Mouse (Mus musculus) lung, embryonic 14.5 days (tissue): ENCODE data around the gene Cd244a. TPM values are rescaled to one million over a fixed set of nuclear protein-coding genes. Genes with fewer than 3 reads are reported as not detected.

Experiments used
- ATAC-seq: fragments of 200-750 bp; cut with Nextera tagmentation; 2 replicates; pipeline ENCODE4 v1.8.0; 2017; ENCODE audit warnings: mild to moderate bottlenecking, moderate TSS enrichment, moderate library complexity; ENCODE audit not compliant: insufficient read depth
- DNase-seq: peaks from one replicate; pipeline ENCODE4 v3.0.0-alpha.2; 2015
- H3K27ac ChIP-seq: fragments of 300-500 bp; sonication (generic); 2 replicates; pipeline ENCODE4 v1.5.1; 2014; ENCODE audit warnings: low read depth, mild to moderate bottlenecking, moderate library complexity
- H3K27me3 ChIP-seq: fragments of 300-500 bp; sonication (generic); 2 replicates; pipeline ENCODE4 v1.6.1; 2014; ENCODE audit warnings: low read length, control low read depth; ENCODE audit not compliant: insufficient read depth
- H3K36me3 ChIP-seq: fragments of 300-500 bp; sonication (generic); 2 replicates; pipeline ENCODE4 v1.6.1; 2014; ENCODE audit warnings: control low read depth; ENCODE audit not compliant: insufficient read depth
- H3K4me1 ChIP-seq: fragments of 300-500 bp; sonication (generic); 2 replicates; pipeline ENCODE4 v1.6.1; 2014; ENCODE audit warnings: antibody characterized with exemption, control low read depth; ENCODE audit not compliant: insufficient read depth
- H3K4me2 ChIP-seq: fragments of 300-500 bp; sonication (generic); 2 replicates; pipeline ENCODE4 v1.6.1; 2014; ENCODE audit warnings: mild to moderate bottlenecking
- H3K4me3 ChIP-seq: fragments of 300-500 bp; sonication (generic); 2 replicates; pipeline ENCODE4 v1.5.1; 2014; ENCODE audit warnings: low read depth, low read length
- H3K9ac ChIP-seq: fragments of 300-500 bp; sonication (generic); 2 replicates; pipeline ENCODE4 v1.6.1; 2014
- H3K9me3 ChIP-seq: fragments of 300-500 bp; sonication (generic); 2 replicates; pipeline ENCODE4 v1.6.1; 2016; ENCODE audit warnings: low read depth, low read length, control low read depth
- CTCF ChIP-seq: IDR thresholded peaks from 2 replicates; pipeline ENCODE4 v1.5.1; 2016; ENCODE audit warnings: antibody characterized with exemption, low read depth
- WGBS: fragments of 180-500 bp; shearing (Covaris S2); extraction: QIAGEN DNeasy Blood & Tissue Kit; methylation state at CpG from one replicate; pipeline ENCODE4 v1.1.7; 2014; 5-methylcytosine and 5-hydroxymethylcytosine counted together
- polyA plus RNA-seq: library from polyadenylated mRNA; unstranded; fragments of >200 nt; fragmentation: Nextera tagmentation; extraction: Ambion mirVana; gene quantifications from 2 replicates; pipeline ENCODE4 v1.2.1, GENCODE M21; 2014

Gene Cd244a
- 0.31 TPM in 1 of 2 replicates, not detected in the other for polyA plus RNA-seq

- no peak within 1 kb of the TSS for H3K4me2 ChIP-seq
- no peaks in the 10 kb centered on the region; the same call in 1 of the 2 replicates for H3K4me1 ChIP-seq
- no peak for DNase-seq
- no peaks in the 10 kb centered on the region for H3K9me3 ChIP-seq
- no peak within 1 kb of the TSS for H3K9ac ChIP-seq
- H3K4me3 ChIP-seq = no peak within 1 kb of the TSS
- TF ChIP-seq CTCF = no peak
- ATAC-seq = no peak
- 70% methylated on average over 4 of the region's 4 CpGs for WGBS
- no peaks in the 10 kb centered on the region for H3K27me3 ChIP-seq
- H3K27ac ChIP-seq = no peak within 1 kb of the TSS
- no peaks in the 10 kb centered on the region for H3K36me3 ChIP-seq
Observed at GRCm38 (mm10) chr1:171558898-171559297, at the start of gene Cd244a. TSS of gene Cd244a (plus strand) at chr1:171559193.

- H3K36me3 ChIP-seq = no peaks in the 10 kb centered on the region
- WGBS = 80% methylated on average over 2 of the region's 2 CpGs
- no peaks in the 10 kb centered on the region for H3K4me1 ChIP-seq
- DNase-seq (no peak), ATAC-seq (no peak)
- H3K9ac ChIP-seq = no peak overlapping the region
- no peaks in the 10 kb centered on the region for H3K9me3 ChIP-seq
- no peak overlapping the region for H3K4me3 ChIP-seq
- no peak overlapping the region for H3K4me2 ChIP-seq
- TF ChIP-seq CTCF = peak; percentile 8; the same call in 1 of the 2 replicates
- H3K27ac ChIP-seq = no peak overlapping the region
- H3K27me3 ChIP-seq = no peaks in the 10 kb centered on the region
Observed at GRCm38 (mm10) chr1:171513234-171513633, 45.8 kb upstream of the Cd244a start.

GRCm38 (mm10) chr1:171513760-171514159 lies 45.2 kb upstream of the Cd244a start:
- no peak for TF ChIP-seq CTCF
- H3K27ac ChIP-seq = no peak overlapping the region
- no peak overlapping the region for H3K4me2 ChIP-seq
- H3K9me3 ChIP-seq = no peaks in the 10 kb centered on the region
- no peak overlapping the region for H3K4me3 ChIP-seq
- ATAC-seq (no peak), DNase-seq (no peak)
- 63% methylated on average over 1 of the region's 1 CpGs for WGBS
- no peaks in the 10 kb centered on the region for H3K27me3 ChIP-seq
- H3K36me3 ChIP-seq = no peaks in the 10 kb centered on the region
- no peaks in the 10 kb centered on the region for H3K4me1 ChIP-seq
- no peak overlapping the region for H3K9ac ChIP-seq

GRCm38 (mm10) chr1:171515039-171515438 lies 44.0 kb upstream of the Cd244a start:
- Histone ChIP-seq H3K4me3 (no peak overlapping the region), H3K36me3 (no peaks in the 10 kb centered on the region), H3K9me3 (no peaks in the 10 kb centered on the region), H3K27me3 (no peaks in the 10 kb centered on the region), H3K4me2 (no peak overlapping the region), H3K4me1 (no peaks in the 10 kb centered on the region), H3K27ac (no peak overlapping the region), H3K9ac (no peak overlapping the region)
- ATAC-seq = no peak
- 7% methylated on average over 1 of the region's 1 CpGs for WGBS
- TF ChIP-seq CTCF = no peak
- no peak for DNase-seq

GRCm38 (mm10) chr1:171515557-171515956 lies 43.4 kb upstream of the Cd244a start:
- no peaks in the 10 kb centered on the region for H3K36me3 ChIP-seq
- no peak overlapping the region for H3K27ac ChIP-seq
- no peak for DNase-seq
- H3K9me3 ChIP-seq = no peaks in the 10 kb centered on the region
- no peak overlapping the region for H3K4me2 ChIP-seq
- H3K27me3 ChIP-seq = no peaks in the 10 kb centered on the region
- no peak for TF ChIP-seq CTCF
- no peak overlapping the region for H3K9ac ChIP-seq
- 76% methylated on average over 4 of the region's 4 CpGs for WGBS
- H3K4me1 ChIP-seq = no peaks in the 10 kb centered on the region
- ATAC-seq = no peak
- no peak overlapping the region for H3K4me3 ChIP-seq

GRCm38 (mm10) chr1:171531367-171531766 lies 27.6 kb upstream of the Cd244a start:
- no peak overlapping the region for H3K9ac ChIP-seq
- H3K27ac ChIP-seq = no peak overlapping the region
- ATAC-seq (no peak), DNase-seq (no peak)
- H3K36me3 ChIP-seq = no peaks in the 10 kb centered on the region
- H3K27me3 ChIP-seq = no peaks in the 10 kb centered on the region
- TF ChIP-seq CTCF = no peak
- H3K9me3 ChIP-seq = no peaks in the 10 kb centered on the region
- 96% methylated on average over 4 of the region's 4 CpGs for WGBS
- H3K4me3 ChIP-seq = no peak overlapping the region
- H3K4me2 ChIP-seq = no peak overlapping the region
- no peaks in the 10 kb centered on the region for H3K4me1 ChIP-seq

GRCm38 (mm10) chr1:171532830-171533229 lies 26.2 kb upstream of the Cd244a start:
- WGBS = 43% methylated on average over 2 of the region's 2 CpGs
- H3K4me2 ChIP-seq = no peak overlapping the region
- no peak for ATAC-seq
- H3K9ac ChIP-seq = no peak overlapping the region
- DNase-seq = no peak
- H3K4me3 ChIP-seq = no peak overlapping the region
- no peak overlapping the region for H3K27ac ChIP-seq
- no peaks in the 10 kb centered on the region for H3K27me3 ChIP-seq
- no peaks in the 10 kb centered on the region for H3K4me1 ChIP-seq
- H3K36me3 ChIP-seq = no peaks in the 10 kb centered on the region
- H3K9me3 ChIP-seq = no peaks in the 10 kb centered on the region
- TF ChIP-seq CTCF = 0 out of 2 replicates have a peak, but pooled peaks have one; percentile 6

- Histone ChIP-seq H3K9ac (no peak overlapping the region), H3K27ac (no peak overlapping the region), H3K36me3 (no peaks in the 10 kb centered on the region), H3K4me3 (no peak overlapping the region), H3K4me2 (no peak overlapping the region), H3K4me1 (no peaks in the 10 kb centered on the region), H3K27me3 (no peaks in the 10 kb centered on the region), H3K9me3 (no peaks in the 10 kb centered on the region)
- DNase-seq (no peak), ATAC-seq (no peak)
- no peak for TF ChIP-seq CTCF
Observed at GRCm38 (mm10) chr1:171534557-171534956, 24.4 kb upstream of the Cd244a start.
